Mouse (Mus musculus): ENCODE measurements around the gene Aifm2. TPM values are rescaled to one million over a fixed set of nuclear protein-coding genes. Genes with fewer than 3 reads are reported as not detected.

Aifm2 gene
- polyA plus RNA-seq, 1 experiment, result 23.0 TPM

DNA sequence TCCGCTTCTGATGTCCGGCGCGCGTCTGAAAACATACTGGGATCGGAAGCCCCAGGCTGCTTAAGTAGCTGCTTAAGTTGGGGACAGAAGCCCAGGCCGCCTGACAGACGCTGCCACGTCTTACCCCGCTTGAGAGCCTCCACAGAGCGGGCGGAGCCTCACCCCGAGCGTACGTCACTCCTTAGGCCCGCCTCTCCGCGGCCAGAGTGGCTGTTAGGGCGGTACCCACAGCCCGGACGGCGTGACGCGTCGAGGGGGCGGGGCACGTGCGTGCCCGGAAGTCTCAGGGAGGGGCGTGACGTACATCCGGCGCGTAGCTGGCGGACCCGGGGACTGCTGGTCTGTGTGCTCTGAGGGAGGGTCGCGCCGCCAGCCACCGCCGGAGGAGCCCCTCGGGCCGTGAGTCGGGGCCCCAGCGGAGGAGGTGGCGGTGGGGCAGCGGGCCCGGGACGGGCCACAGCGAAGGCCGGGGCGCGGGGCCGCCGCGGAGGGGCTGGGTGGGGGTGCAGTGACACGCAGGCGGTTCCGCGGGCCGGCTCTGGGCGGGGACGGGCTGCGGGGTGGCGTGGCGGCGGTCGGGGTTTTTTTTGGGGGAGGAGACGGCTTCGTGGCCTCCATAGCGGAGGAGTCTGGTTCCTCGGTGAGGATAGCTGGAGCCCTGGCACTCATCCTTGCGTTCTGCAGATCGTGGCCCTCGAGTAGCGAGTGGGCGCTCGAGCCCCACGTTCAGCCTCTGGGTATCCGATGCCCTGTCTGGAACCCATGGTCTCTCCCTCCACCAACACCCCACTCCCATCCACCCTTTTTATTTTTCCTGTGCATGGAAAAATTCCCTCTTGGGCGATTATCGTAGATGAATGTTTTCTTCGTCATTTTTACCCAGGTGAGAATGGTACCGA, 34.8 kb upstream of the Aifm2 start, which contains the start of gene Sar1a:
TSS of gene Sar1a (plus strand) at position 285 of the 899 bp plus-strand sequence.
- no peaks in the 10 kb centered on the region; the same call in 1 of the 2 replicates for H3K36me3 ChIP-seq (ENCODE audit: control insufficient read depth, insufficient read depth, low read length)
- peaks cover 5% of the 10 kb centered on the region for H3K4me1 ChIP-seq (ENCODE audit: control insufficient read depth, insufficient read depth, low read length)
- no peaks in the 10 kb centered on the region for H3K27me3 ChIP-seq (ENCODE audit: control insufficient read depth, insufficient read depth, low read length)
- H3K27ac ChIP-seq (ENCODE audit: control insufficient read depth, insufficient read depth, low read depth, low read length), result peak within 1 kb of the TSS; percentile 96
- H3K4me3 ChIP-seq (ENCODE audit: control insufficient read depth, low read depth, low read length), result peak within 1 kb of the TSS; percentile 99
- TF ChIP-seq POLR2A (IDR thresholded peaks at IDR 0.05; ENCODE audit: control insufficient read depth, low read depth, low read length), result peak; percentile 96
- no peak for TF ChIP-seq CTCF (IDR thresholded peaks at IDR 0.05; ENCODE audit: control insufficient read depth, insufficient read depth, insufficient replicate concordance, low read depth, low read length)

DNA sequence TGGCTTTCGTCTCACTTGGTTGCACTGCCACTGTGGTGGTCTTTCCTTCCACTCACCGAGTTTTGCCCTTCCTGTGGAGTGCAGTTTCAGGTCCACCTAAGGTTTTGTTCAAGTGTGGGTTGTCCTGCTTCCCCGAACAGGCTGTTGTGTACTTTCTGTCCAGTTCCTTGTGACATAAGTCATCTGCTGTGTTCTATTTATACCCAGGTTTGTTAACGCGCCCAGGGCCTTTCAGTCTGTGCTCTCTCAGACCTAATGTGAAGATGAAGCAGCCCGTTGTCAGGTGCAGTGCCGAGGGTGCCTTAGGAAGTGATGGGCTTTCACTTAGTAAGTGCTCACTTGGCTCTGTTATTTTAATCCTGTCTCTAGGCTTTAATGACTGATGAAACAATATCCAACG, 25.7 kb upstream of the Aifm2 start:
- Histone ChIP-seq H3K36me3 (ENCODE audit: control insufficient read depth, insufficient read depth, low read length) (peaks cover 2% of the 10 kb centered on the region), H3K27ac (ENCODE audit: control insufficient read depth, insufficient read depth, low read depth, low read length) (no peak overlapping the region; the same call in 1 of the 2 replicates), H3K4me1 (ENCODE audit: control insufficient read depth, insufficient read depth, low read length) (no peaks in the 10 kb centered on the region), H3K4me3 (ENCODE audit: control insufficient read depth, low read depth, low read length) (no peak overlapping the region), H3K27me3 (ENCODE audit: control insufficient read depth, insufficient read depth, low read length) (no peaks in the 10 kb centered on the region)
- TF ChIP-seq CTCF (IDR thresholded peaks at IDR 0.05; ENCODE audit: control insufficient read depth, insufficient read depth, insufficient replicate concordance, low read depth, low read length), result no peak
- no peak for TF ChIP-seq POLR2A (IDR thresholded peaks at IDR 0.05; ENCODE audit: control insufficient read depth, low read depth, low read length)

DNA sequence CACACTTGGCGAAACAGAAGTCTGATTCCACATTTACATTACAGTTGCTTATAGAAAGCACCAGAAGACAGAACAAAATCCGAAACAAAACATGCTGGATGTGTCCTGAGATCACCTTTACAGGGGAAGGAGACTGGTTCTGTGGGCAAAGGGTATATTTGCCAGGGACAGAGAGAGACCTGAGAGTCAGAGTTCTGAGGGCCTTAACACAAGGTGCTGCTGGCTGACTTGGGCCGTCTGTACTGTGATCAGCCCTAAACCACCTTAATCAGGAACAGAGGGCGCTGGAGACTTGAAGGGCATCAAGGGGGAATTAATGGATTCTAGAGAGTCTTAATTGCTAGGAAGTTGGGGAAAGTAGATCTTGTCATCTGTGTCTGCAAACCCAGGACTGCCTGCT, 21.5 kb upstream of the Aifm2 start:
- H3K4me3 ChIP-seq (ENCODE audit: control insufficient read depth, low read depth, low read length), result no peak overlapping the region
- H3K27me3 ChIP-seq (ENCODE audit: control insufficient read depth, insufficient read depth, low read length), result no peaks in the 10 kb centered on the region
- H3K27ac ChIP-seq (ENCODE audit: control insufficient read depth, insufficient read depth, low read depth, low read length), result no peak overlapping the region
- TF ChIP-seq CTCF (IDR thresholded peaks at IDR 0.05; ENCODE audit: control insufficient read depth, insufficient read depth, insufficient replicate concordance, low read depth, low read length) (no peak), POLR2A (IDR thresholded peaks at IDR 0.05; ENCODE audit: control insufficient read depth, low read depth, low read length) (no peak)
- peaks cover 5% of the 10 kb centered on the region for H3K4me1 ChIP-seq (ENCODE audit: control insufficient read depth, insufficient read depth, low read length)
- H3K36me3 ChIP-seq (ENCODE audit: control insufficient read depth, insufficient read depth, low read length), result no peaks in the 10 kb centered on the region; the same call in 1 of the 2 replicates

DNA sequence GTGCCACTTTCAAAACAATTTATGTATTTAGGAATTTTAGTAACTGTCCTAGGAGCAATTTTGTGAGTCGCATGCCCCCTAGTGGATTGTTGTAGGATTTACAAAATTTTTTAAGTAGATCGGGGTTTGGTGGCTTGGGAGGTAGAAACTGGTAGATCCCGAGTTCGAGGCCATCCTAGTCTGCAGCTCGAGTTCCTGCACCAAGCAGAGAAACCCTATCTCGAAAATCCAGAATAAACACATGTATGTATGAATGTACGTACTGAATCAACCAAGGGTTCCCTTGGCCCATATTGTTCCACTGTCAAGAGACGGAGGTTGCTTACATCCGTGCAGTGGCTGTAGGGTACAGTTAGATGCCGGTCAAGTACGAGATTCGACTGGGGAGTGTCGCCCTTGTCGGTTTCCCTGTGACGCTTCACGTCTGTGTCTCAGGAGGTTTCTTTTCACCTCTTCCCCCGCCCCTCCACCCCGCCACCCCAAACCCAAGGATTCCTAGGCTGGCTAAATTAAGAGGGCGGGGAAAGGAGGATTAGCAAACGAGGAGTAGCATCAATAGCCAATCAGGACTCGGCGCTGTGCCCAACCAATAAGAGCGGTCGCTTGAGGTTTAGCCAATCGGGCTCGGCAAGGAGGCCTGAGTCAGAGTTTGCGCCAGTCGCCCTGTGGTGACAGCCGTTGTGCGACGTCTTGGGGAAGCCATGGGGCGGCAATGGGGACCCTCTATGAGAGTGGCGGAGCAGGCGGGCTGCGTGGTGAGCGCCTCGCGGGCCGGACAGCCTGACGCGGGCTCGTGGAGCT, 20.0 kb upstream of the Aifm2 start, which contains the start of gene Tysnd1:
TSS of gene Tysnd1 (plus strand) at position 645 of the 801 bp plus-strand sequence.
- H3K4me3 ChIP-seq (ENCODE audit: control insufficient read depth, low read depth, low read length), result peak within 1 kb of the TSS; percentile 99
- no peaks in the 10 kb centered on the region for H3K36me3 ChIP-seq (ENCODE audit: control insufficient read depth, insufficient read depth, low read length)
- H3K27me3 ChIP-seq (ENCODE audit: control insufficient read depth, insufficient read depth, low read length), result no peaks in the 10 kb centered on the region
- TF ChIP-seq POLR2A (IDR thresholded peaks at IDR 0.05; ENCODE audit: control insufficient read depth, low read depth, low read length), result peak; percentile 76; the same call in 1 of the 2 replicates
- TF ChIP-seq CTCF (IDR thresholded peaks at IDR 0.05; ENCODE audit: control insufficient read depth, insufficient read depth, insufficient replicate concordance, low read depth, low read length), result no peak
- peaks cover 5% of the 10 kb centered on the region for H3K4me1 ChIP-seq (ENCODE audit: control insufficient read depth, insufficient read depth, low read length)
- H3K27ac ChIP-seq (ENCODE audit: control insufficient read depth, insufficient read depth, low read depth, low read length), result peak within 1 kb of the TSS; percentile 95

DNA sequence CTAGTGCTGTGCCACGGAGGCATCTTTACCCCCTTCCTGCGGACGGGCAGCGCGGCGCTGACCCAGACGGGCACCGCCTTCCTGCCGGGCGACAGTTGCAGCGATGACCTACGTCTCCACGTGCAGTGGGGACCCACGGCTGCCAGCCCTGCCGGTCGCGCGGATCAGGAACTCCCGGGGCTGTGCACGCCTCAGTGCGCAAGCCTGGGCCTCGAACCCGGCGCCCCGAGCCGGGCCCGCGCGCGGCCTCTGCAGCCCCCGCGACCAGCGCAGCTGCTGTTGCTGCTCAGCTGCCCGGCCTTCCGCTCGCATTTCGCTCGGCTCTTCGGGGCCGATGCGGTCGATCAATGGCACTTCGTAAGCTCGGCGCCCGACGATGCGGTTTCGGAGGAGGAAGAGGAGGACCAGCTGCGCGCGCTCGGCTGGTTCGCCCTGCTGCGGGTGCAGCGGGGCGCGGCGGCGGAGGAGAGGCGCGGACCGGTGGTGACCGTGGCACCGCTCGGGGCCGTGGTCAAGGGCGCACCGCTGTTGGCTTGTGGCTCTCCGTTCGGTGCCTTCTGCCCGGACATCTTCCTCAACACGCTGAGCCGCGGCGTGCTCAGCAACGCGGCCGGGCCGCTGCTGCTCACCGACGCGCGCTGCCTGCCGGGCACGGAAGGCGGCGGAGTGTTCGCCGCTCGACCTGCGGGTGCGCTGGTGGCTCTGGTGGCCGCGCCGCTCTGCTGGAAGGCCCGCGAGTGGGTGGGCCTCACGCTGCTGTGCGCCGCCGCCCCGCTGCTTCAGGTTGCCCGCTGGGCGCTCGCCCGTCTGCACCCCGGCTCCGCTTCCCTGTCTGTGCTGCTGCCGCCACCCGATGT, 19.1 kb upstream of the Aifm2 start:
- H3K27me3 ChIP-seq (ENCODE audit: control insufficient read depth, insufficient read depth, low read length), result no peaks in the 10 kb centered on the region
- H3K4me1 ChIP-seq (ENCODE audit: control insufficient read depth, insufficient read depth, low read length), result peaks cover 5% of the 10 kb centered on the region
- H3K27ac ChIP-seq (ENCODE audit: control insufficient read depth, insufficient read depth, low read depth, low read length), result peak overlapping the region; percentile 95
- no peaks in the 10 kb centered on the region for H3K36me3 ChIP-seq (ENCODE audit: control insufficient read depth, insufficient read depth, low read length)
- peak overlapping the region; percentile 99 for H3K4me3 ChIP-seq (ENCODE audit: control insufficient read depth, low read depth, low read length)
- TF ChIP-seq CTCF (IDR thresholded peaks at IDR 0.05; ENCODE audit: control insufficient read depth, insufficient read depth, insufficient replicate concordance, low read depth, low read length), result no peak
- TF ChIP-seq POLR2A (IDR thresholded peaks at IDR 0.05; ENCODE audit: control insufficient read depth, low read depth, low read length), result no peak; the same call in 1 of the 2 replicates

DNA sequence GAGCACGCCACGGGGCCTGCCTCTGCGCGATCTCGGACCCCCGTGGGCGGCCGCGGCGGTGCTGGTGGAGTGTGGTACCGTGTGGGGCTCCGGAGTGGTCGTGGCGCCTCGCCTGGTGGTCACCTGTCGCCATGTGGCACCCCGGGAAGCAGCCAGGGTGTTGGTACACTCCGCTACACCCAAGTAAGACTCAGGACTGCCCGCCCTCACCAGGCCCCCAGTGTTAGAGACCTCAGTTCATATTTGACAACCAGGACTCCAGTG, 18.6 kb upstream of the Aifm2 start:
- H3K27me3 ChIP-seq (ENCODE audit: control insufficient read depth, insufficient read depth, low read length), result no peaks in the 10 kb centered on the region
- H3K4me1 ChIP-seq (ENCODE audit: control insufficient read depth, insufficient read depth, low read length), result peaks cover 5% of the 10 kb centered on the region
- no peaks in the 10 kb centered on the region for H3K36me3 ChIP-seq (ENCODE audit: control insufficient read depth, insufficient read depth, low read length)
- H3K27ac ChIP-seq (ENCODE audit: control insufficient read depth, insufficient read depth, low read depth, low read length), result no peak overlapping the region
- TF ChIP-seq POLR2A (IDR thresholded peaks at IDR 0.05; ENCODE audit: control insufficient read depth, low read depth, low read length), result no peak
- no peak for TF ChIP-seq CTCF (IDR thresholded peaks at IDR 0.05; ENCODE audit: control insufficient read depth, insufficient read depth, insufficient replicate concordance, low read depth, low read length)
- peak overlapping the region; percentile 99 for H3K4me3 ChIP-seq (ENCODE audit: control insufficient read depth, low read depth, low read length)

Measured in testis, adult 2 months (tissue).